Mouse (Mus musculus): ENCODE results near the gene Ncbp1. TPM values are rescaled to one million over a fixed set of nuclear protein-coding genes. Genes with fewer than 3 reads are reported as not detected.

Gene Ncbp1
- total RNA-seq (2021): 49.4 and 51.9 TPM in 2 replicates
- long read RNA-seq, transcript Ncbp1-201 (23 exons, 3,010 nt): major isoform, 46 of 55 reads
- long read RNA-seq, partial matches to known transcripts: 5 of 55 reads
- long read RNA-seq, other reads (novel, unspliced or antisense): 4 of 55 reads

- peak; percentile 93 for DNase-seq
Observed at GRCm38 (mm10) chr4:46138287-46139222, at the start of gene Ncbp1, which contains the start of gene Tstd2. Gene Ncbp1, plus strand, starts transcription at chr4:46138613. Gene Tstd2, minus strand, starts transcription at chr4:46138694.

- no peak for DNase-seq
Observed at GRCm38 (mm10) chr4:46089524-46090125, 48.8 kb upstream of the Ncbp1 start.

- DNase-seq: peak; percentile 64
Observed at GRCm38 (mm10) chr4:46092429-46093076, 45.9 kb upstream of the Ncbp1 start.

- no peak for DNase-seq
Observed at GRCm38 (mm10) chr4:46094916-46095825, 43.2 kb upstream of the Ncbp1 start.

GRCm38 (mm10) chr4:46095826-46096159, 42.6 kb upstream of the Ncbp1 start:
- DNase-seq: no peak

GRCm38 (mm10) chr4:46096546-46096945, 41.9 kb upstream of the Ncbp1 start:
- no peak for DNase-seq

GRCm38 (mm10) chr4:46097591-46097990, 40.8 kb upstream of the Ncbp1 start:
- DNase-seq: no peak

- DNase-seq: no peak
Observed at GRCm38 (mm10) chr4:46099132-46099531, 39.3 kb upstream of the Ncbp1 start.

GRCm38 (mm10) chr4:46100539-46100938, 37.9 kb upstream of the Ncbp1 start:
- no peak for DNase-seq

- DNase-seq: no peak
Observed at GRCm38 (mm10) chr4:46101211-46101711, 37.2 kb upstream of the Ncbp1 start.

GRCm38 (mm10) chr4:46102078-46102769, 36.2 kb upstream of the Ncbp1 start:
- DNase-seq: no peak

- no peak for DNase-seq
Observed at GRCm38 (mm10) chr4:46110084-46110483, 28.3 kb upstream of the Ncbp1 start.

GRCm38 (mm10) chr4:46111361-46111760, 27.1 kb upstream of the Ncbp1 start:
- no peak for DNase-seq

GRCm38 (mm10) chr4:46115308-46115707, 23.1 kb upstream of the Ncbp1 start:
- no peak for DNase-seq

GRCm38 (mm10) chr4:46116544-46117175, 21.8 kb upstream of the Ncbp1 start:
- DNase-seq: no peak

- DNase-seq: no peak
Observed at GRCm38 (mm10) chr4:46117536-46117935, 20.9 kb upstream of the Ncbp1 start.

- DNase-seq: no peak
Observed at GRCm38 (mm10) chr4:46119514-46120094, 18.8 kb upstream of the Ncbp1 start.

GRCm38 (mm10) chr4:46120767-46121166, 17.6 kb upstream of the Ncbp1 start:
- DNase-seq: no peak

GRCm38 (mm10) chr4:46123358-46123757, 15.1 kb upstream of the Ncbp1 start:
- no peak for DNase-seq

GRCm38 (mm10) chr4:46126541-46126940, 11.9 kb upstream of the Ncbp1 start:
- DNase-seq: peak; percentile 75

Measured in adrenal gland, postnatal 25 days (tissue).